Mouse (Mus musculus): Measurements from ENCODE around the gene Ptrh2.

DNA sequence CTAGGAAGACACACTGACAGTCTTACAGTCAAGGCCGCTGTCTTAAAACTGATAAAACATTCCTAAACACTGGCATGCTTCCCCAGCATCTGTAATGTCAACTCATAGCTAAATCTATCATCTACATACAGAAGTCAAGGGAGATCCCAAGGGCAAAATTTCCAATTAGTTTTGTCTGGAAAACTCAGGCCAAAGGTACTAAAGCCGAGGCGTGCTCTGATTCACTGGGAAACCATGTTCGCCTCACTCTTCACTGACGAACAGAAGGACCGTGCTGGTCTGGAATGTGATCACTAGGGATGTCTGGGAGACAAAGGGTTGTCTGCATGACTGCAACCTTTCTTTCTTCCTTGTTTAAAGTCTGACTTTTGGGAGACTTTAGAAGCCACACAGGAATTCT is 33.1 kb upstream of the Ptrh2 start:
- TF ChIP-seq CTCF (IDR thresholded peaks at IDR 0.05; ENCODE audit: extremely low read depth, insufficient read depth, insufficient read length, insufficient replicate concordance) (no peak), POLR2A (IDR thresholded peaks at IDR 0.05; ENCODE audit: low read depth, low read length) (no peak)
